Mouse (Mus musculus) embryonic facial prominence, embryonic 14.5 days (tissue): ENCODE measurements around the gene Cyth3. TPM values are rescaled to one million over a fixed set of nuclear protein-coding genes. Genes with fewer than 3 reads are reported as not detected.

Source experiments
- ATAC-seq: fragments of 200-750 bp; cut with Nextera tagmentation; 2 replicates; pipeline ENCODE4 v1.8.0; 2017; ENCODE audit warnings: low read depth, moderate number of reproducible peaks, moderate TSS enrichment
- DNase-seq: peaks from one replicate; pipeline ENCODE4 v3.0.0-alpha.2; 2015; ENCODE audit warnings: low spot score
- H3K27ac ChIP-seq: fragments of 300-500 bp; sonication (generic); replicated peaks from 2 replicates; pipeline ENCODE4 v1.5.1; 2014; ENCODE audit warnings: low read depth, mild to moderate bottlenecking, low read length, moderate library complexity
- H3K27me3 ChIP-seq: fragments of 300-500 bp; sonication (generic); replicated peaks from 2 replicates; pipeline ENCODE4 v1.6.1; 2014; ENCODE audit warnings: low read length; ENCODE audit not compliant: control insufficient read depth, insufficient read depth
- H3K36me3 ChIP-seq: fragments of 300-500 bp; sonication (generic); 2 replicates; pipeline ENCODE4 v1.6.1; 2014; ENCODE audit warnings: low read length, mixed read lengths; ENCODE audit not compliant: control insufficient read depth, insufficient read depth
- H3K4me1 ChIP-seq: fragments of 300-500 bp; sonication (generic); 2 replicates; pipeline ENCODE4 v1.6.1; 2014; ENCODE audit warnings: antibody characterized with exemption, low read length; ENCODE audit not compliant: control insufficient read depth, insufficient read depth
- H3K4me2 ChIP-seq: fragments of 300-500 bp; sonication (generic); 2 replicates; pipeline ENCODE4 v1.6.1; 2014; ENCODE audit warnings: low read depth, mild to moderate bottlenecking, low read length, moderate library complexity, mixed read lengths
- H3K4me3 ChIP-seq: fragments of 300-500 bp; sonication (generic); 2 replicates; pipeline ENCODE4 v1.5.1; 2014; ENCODE audit warnings: low read depth, mild to moderate bottlenecking, low read length
- H3K9ac ChIP-seq: fragments of 300-500 bp; sonication (generic); 2 replicates; pipeline ENCODE4 v1.6.1; 2014; ENCODE audit warnings: low read depth, mild to moderate bottlenecking, low read length, moderate library complexity, mixed read lengths
- H3K9me3 ChIP-seq: fragments of 300-500 bp; sonication (generic); 2 replicates; pipeline ENCODE4 v1.6.1; 2016; ENCODE audit warnings: low read length; ENCODE audit not compliant: control insufficient read depth
- WGBS: fragments of 180-500 bp; shearing (Covaris S2); extraction: QIAGEN DNeasy Blood & Tissue Kit; methylation state at CpG from one replicate; pipeline ENCODE4 v1.1.7; 2014; 5-methylcytosine and 5-hydroxymethylcytosine counted together
- polyA plus RNA-seq: library from polyadenylated mRNA; unstranded; fragments of >200 nt; fragmentation: Nextera tagmentation; extraction: Ambion mirVana; gene quantifications from 2 replicates; pipeline ENCODE4 v1.2.1, GENCODE M21; 2014

The Cyth3 gene
- polyA plus RNA-seq, 1 experiment from 2014 or later = 52.0 TPM

DNA sequence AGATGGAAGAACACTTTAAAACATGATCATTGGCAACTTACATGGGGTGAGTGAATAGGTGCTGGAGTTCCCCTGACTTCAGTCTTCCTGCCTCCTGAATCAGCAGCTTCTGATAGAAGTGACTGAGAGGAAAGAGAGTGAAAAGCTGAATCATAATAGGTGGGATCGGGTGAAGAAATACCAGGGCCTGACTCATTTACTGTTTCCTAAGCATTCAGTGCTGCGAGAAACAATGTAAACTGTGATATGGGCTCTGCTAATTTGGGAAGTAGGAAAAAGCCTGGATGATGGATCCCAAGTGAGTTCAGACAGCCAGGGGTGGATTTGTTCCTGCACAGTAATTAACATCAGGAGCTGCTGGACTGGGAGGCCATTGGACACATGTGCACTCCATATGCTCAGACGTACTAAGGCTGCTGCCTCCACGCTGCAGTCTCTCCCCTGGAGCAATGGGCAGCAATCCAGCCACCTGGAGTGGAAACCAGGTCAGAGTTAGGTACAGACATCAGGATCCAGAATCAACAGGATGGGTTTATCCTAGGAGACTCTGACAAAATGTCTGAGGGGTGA is 20.1 kb downstream of the Cyth3 start:
- no peaks in the 10 kb centered on the region for H3K27me3 ChIP-seq
- DNase-seq = peak; percentile 89
- H3K4me3 ChIP-seq = no peak overlapping the region
- no peaks in the 10 kb centered on the region for H3K9me3 ChIP-seq
- peaks cover 51% of the 10 kb centered on the region for H3K4me1 ChIP-seq
- H3K36me3 ChIP-seq = no peaks in the 10 kb centered on the region
- no peak overlapping the region for H3K9ac ChIP-seq
- 0 out of 2 replicates have a peak overlapping the region, but pooled peaks have one; percentile 6 for H3K4me2 ChIP-seq
- peak; percentile 87 for ATAC-seq
- H3K27ac ChIP-seq = peak overlapping the region; percentile 35; the same call in 1 of the 2 replicates
- WGBS = 22% methylated on average over 4 of the region's 4 CpGs

DNA sequence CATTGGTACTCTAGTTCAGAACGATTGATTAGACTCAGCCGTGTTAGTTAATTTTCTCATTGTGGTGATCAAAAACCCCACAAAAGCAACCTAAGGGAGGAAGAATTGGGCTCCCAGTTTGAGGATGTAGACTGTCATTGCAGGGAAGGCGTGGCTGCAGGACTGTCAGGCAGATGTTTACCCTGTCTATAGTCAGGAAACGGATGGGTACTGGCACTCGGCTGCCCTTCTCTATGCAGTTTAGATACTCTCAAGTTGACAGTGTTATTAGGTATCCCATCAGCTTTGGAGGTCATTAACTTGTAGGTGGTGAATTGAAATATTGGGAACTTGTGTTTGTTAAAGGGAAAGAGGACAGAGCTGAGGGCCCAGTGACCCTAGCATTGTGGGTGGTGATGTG is 23.7 kb downstream of the Cyth3 start:
- 74% methylated on average over 5 of the region's 5 CpGs for WGBS
- Histone ChIP-seq H3K36me3 (no peaks in the 10 kb centered on the region), H3K9ac (no peak overlapping the region), H3K4me3 (no peak overlapping the region), H3K4me2 (no peak overlapping the region), H3K27me3 (no peaks in the 10 kb centered on the region), H3K4me1 (peaks cover 18% of the 10 kb centered on the region; the same call in 1 of the 2 replicates), H3K27ac (no peak overlapping the region), H3K9me3 (no peaks in the 10 kb centered on the region)
- DNase-seq (no peak), ATAC-seq (no peak)

DNA sequence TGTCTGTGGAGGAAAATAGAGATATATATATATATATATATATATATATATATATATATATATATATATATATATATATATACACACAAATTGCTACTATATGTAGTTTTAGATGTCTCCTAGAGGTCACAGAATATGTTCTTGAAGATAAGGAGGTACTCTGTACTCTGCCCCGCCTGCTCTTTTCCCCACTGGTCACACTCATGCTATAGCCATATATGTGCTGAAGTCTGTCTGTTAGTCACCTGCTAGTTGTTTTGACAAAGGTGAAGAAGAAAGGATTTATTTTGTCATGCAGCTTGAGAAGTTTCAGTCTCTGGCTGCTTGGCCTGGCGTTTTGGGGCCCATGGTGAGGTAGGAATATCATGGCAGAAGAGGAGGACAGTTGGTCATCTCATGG is 25.2 kb downstream of the Cyth3 start:
- WGBS = 82% methylated on average over 2 of the region's 2 CpGs
- H3K4me1 ChIP-seq = peaks cover 10% of the 10 kb centered on the region; the same call in 1 of the 2 replicates
- H3K4me2 ChIP-seq = no peak overlapping the region
- H3K9me3 ChIP-seq = no peaks in the 10 kb centered on the region
- no peak overlapping the region for H3K27ac ChIP-seq
- no peak overlapping the region for H3K4me3 ChIP-seq
- DNase-seq (no peak), ATAC-seq (no peak)
- no peaks in the 10 kb centered on the region for H3K36me3 ChIP-seq
- no peak overlapping the region for H3K9ac ChIP-seq
- H3K27me3 ChIP-seq = no peaks in the 10 kb centered on the region

DNA sequence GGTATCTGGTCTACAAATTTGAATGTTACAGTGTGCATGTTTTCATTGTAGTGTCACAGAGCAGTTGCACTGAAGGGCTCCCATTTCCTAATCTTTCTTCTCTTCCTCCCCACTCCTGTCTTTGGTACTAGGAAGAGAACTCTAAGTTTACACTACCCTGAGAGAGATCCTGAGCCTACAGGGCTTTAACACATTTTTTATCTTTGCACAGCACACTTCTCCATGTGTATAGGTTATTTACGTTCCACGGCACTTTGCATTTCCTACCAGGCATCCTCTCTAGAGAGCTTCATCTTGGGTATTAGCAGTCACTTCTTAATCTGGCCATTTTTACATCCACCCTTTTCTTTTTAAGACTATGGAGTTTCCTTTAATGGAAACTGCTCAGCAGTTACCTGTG is 25.8 kb downstream of the Cyth3 start:
- Histone ChIP-seq H3K36me3 (no peaks in the 10 kb centered on the region), H3K9ac (no peak overlapping the region), H3K27me3 (no peaks in the 10 kb centered on the region), H3K4me1 (peaks cover 6% of the 10 kb centered on the region; the same call in 1 of the 2 replicates), H3K9me3 (no peaks in the 10 kb centered on the region), H3K4me2 (no peak overlapping the region), H3K4me3 (no peak overlapping the region), H3K27ac (no peak overlapping the region)
- 82% methylated on average over 2 of the region's 2 CpGs for WGBS
- ATAC-seq (no peak), DNase-seq (no peak)

DNA sequence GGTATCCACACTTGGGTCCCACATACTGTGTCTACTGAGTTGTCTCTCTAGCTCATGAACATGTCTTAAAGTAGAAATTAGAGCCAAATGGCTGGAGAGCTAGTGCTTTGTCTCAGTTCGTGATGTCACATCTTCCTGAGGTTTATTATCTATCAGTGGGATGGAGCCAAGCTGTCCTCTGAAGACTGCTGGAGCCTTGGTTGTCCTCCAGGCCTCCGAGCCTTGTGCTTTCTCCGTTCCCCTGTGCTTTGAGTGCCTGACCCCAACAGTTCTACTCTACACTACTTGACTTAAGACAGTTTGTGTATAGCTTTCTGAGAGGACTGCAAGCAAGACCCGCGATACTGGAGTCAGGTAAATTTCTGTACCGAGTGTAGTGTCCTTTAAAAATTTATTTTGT is 26.9 kb downstream of the Cyth3 start:
- Histone ChIP-seq H3K27me3 (no peaks in the 10 kb centered on the region), H3K4me3 (no peak overlapping the region), H3K9me3 (no peaks in the 10 kb centered on the region), H3K27ac (no peak overlapping the region), H3K36me3 (no peaks in the 10 kb centered on the region), H3K4me2 (no peak overlapping the region), H3K4me1 (peaks cover 12% of the 10 kb centered on the region), H3K9ac (no peak overlapping the region)
- ATAC-seq (no peak), DNase-seq (no peak)
- 94% methylated on average over 6 of the region's 6 CpGs for WGBS

DNA sequence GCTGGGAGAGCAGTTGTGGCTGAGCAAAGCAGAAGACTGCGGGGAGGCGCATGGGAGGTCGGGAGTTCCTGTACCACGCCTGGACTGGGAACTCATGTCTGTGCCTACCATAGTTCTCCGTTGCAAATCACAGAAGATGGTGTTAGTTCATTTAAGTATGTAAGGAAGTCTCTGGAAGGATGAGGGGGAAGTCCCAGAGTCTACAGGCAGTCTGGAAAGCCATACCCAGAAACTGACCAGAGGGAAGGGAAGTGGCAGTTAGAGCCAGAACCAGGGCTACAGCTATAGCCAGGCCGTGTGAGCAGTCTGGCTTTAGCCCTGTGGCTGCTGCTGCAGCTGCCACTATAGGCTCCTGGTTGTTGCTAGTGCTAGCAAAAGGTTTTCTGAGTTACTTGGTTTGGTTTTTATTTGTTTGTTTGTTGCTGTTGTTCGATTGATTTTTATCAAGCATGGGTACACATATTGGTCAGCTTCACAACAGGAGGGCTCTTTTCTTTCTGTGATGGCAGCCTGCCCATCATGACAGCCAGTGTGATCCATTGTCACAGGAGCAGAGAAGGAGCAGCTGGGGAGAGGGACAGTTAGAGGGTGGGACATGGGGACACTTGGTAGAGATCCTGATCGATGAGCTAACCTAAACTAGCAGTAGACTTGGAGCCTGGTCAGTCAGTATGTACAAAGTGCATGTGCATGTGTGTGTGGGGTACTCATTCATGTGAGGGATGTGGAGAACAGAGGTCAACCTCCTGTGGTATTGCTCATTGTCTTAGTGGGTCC is 29.8 kb downstream of the Cyth3 start:
- ATAC-seq (no peak), DNase-seq (no peak)
- H3K27ac ChIP-seq = no peak overlapping the region
- no peaks in the 10 kb centered on the region for H3K27me3 ChIP-seq
- H3K4me3 ChIP-seq = no peak overlapping the region
- no peak overlapping the region for H3K4me2 ChIP-seq
- H3K9me3 ChIP-seq = no peaks in the 10 kb centered on the region
- no peaks in the 10 kb centered on the region for H3K36me3 ChIP-seq
- peaks cover 40% of the 10 kb centered on the region for H3K4me1 ChIP-seq
- whole genome bisulfite sequencing = 79% methylated on average over 8 of the region's 8 CpGs
- H3K9ac ChIP-seq = no peak overlapping the region

DNA sequence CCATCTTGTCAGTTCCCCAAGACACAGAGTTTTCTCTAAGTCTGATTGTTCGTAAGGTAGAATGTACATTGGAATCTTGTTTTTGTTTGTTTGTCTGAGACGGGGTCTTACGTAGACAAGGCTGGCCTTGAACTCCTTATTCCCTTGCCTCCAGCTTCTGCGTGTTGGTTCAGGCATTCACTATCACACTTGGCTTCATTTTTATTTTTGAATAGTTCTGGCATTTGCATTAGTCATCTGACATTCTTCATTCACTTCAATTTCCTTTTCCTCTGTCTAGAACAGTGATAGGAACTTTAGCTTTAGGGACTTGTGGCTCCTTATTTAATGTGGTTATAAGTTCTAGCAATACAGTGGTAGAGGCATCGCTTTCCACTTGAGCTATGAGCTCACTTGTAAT is 31.2 kb downstream of the Cyth3 start:
- Histone ChIP-seq H3K27ac (no peak overlapping the region), H3K9ac (no peak overlapping the region)
- WGBS = 80% methylated on average over 5 of the region's 5 CpGs

DNA sequence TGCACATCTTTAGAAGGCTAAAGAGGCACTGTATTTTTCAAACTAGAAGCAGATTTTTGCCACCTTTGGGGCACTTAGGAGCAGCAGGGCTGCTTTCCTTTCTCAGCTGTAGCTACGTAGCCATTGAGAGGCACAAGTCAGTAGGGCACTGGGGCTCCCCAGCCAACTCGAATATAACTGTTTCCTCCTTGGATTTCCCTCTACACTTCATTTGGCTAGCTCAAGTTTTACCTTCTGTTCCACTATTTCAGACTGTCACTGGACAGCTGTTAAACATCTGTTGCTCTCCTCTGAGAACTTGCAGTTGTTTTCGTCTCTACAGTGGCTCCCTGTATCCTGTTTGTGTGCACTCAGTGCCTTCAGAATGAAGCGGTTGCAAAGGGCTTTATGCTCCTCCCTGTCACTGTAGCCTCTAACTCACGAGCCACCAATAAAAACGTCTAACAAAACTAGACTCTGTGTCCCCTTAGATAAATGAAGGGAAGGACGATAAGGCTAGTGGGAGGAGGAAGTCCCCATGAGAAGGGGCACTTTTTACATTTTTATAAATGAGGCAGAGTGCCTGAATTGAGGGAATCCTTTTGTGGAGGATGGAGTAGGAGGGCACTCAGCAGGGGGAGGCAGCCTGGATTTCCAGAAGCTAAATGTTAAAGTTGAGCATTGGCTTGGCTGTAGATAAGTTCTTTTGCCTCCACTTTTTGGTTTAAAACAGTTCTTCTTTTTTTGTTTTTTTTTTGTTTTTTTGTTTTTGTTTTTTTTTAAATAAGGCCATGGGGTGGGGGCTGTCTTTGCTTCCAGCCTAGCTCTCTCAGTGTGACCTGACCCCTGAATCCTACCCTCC is 32.6 kb downstream of the Cyth3 start:
- H3K27ac ChIP-seq = peak overlapping the region; percentile 92
- no peaks in the 10 kb centered on the region for H3K36me3 ChIP-seq
- H3K4me3 ChIP-seq = no peak overlapping the region
- DNase-seq (peak; percentile 89), ATAC-seq (peak; percentile 80)
- H3K4me1 ChIP-seq = peaks cover 54% of the 10 kb centered on the region
- no peaks in the 10 kb centered on the region for H3K9me3 ChIP-seq
- no peak overlapping the region for H3K4me2 ChIP-seq
- 13% methylated on average over 7 of the region's 7 CpGs for WGBS
- no peak overlapping the region for H3K9ac ChIP-seq
- H3K27me3 ChIP-seq = no peaks in the 10 kb centered on the region

More for the DNA sequence above, 31.2 kb downstream of the Cyth3 start:
- H3K4me1 ChIP-seq = peaks cover 54% of the 10 kb centered on the region
- no peak for ATAC-seq
- H3K4me3 ChIP-seq = no peak overlapping the region
- no peak overlapping the region for H3K4me2 ChIP-seq
- H3K9me3 ChIP-seq = no peaks in the 10 kb centered on the region
- no peaks in the 10 kb centered on the region for H3K36me3 ChIP-seq
- no peak for DNase-seq
- no peaks in the 10 kb centered on the region for H3K27me3 ChIP-seq
